Mouse (Mus musculus) thymus, postnatal 25 days (tissue): ENCODE data around the gene Rabggta.

Source experiments
- DNase-seq: peaks from one replicate; pipeline ENCODE4 v3.0.0; 2022

Rabggta gene

DNA sequence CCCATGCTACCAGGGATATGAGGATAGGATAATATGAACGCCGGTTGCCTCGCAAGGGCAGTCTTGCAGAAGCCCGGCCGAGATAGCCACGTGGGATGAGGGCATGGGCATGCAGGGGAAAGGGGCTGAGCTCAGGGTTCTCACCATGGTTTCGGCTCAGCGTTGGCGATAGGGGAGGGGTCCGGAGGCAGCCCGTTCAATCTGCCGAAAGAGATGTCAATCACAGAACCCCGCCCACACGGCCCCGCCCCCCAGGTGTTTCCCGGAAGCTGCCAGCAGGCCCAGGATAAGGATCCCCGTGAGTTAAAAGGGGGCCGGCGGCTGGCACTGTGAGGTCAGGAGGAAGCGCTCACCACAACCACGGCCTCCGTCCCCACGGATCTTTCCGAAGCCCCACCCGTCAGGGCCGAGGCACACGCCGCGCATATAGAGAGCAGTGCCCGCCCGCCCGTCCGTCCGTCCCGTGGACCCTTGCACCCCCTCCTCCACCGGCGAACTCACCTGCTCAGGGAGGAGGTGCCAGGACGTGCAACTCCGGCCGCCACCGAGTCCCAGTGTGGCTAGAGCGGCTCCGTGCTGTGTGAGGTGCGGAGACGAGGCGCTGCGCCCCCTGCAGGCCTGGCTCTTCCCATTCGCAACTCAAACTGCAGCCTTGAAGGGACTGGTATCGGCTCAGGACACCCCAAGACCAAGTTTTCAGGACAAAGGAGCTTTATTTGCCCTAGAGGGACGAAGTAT is at the start of gene Rabggta:
TSS of gene Rabggta (minus strand) at position 564 of the 738 bp plus-strand sequence.
- peak; percentile 95 for DNase-seq

GRCm38 (mm10) chr14:55769087-55769703 is 47.1 kb upstream of the Rabggta start:
- DNase-seq: no peak

- no peak for DNase-seq
Observed at GRCm38 (mm10) chr14:55768555-55768954, 46.5 kb upstream of the Rabggta start.

- no peak for DNase-seq
Observed at GRCm38 (mm10) chr14:55767519-55768414, 45.7 kb upstream of the Rabggta start.

- no peak for DNase-seq
Observed at GRCm38 (mm10) chr14:55765696-55766095, 43.6 kb upstream of the Rabggta start, which contains the start of gene Ltb4r1. TSS of gene Ltb4r1 (plus strand) at chr14:55765962.

DNA sequence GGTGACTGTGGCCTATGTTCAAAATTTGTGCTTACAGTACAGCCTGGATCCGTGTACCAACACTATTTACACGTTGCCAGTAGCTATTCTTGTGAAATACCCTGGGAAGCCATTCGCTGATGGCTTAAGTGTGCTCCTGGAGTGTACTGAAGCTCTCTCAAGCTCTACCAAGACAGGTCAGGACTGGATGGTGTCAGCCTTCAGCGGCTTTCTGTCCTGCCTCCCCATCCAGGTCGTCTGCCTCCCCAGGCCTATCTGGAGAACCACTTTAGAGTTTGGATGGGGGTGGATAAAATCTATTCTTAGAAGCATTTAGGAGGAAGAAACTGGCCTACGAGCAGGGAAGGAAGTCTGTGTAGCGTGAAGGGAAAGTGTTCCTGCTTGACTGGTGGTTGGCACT is 41.1 kb upstream of the Rabggta start:
- DNase-seq: no peak

- peak; percentile 26 for DNase-seq
Observed at GRCm38 (mm10) chr14:55762001-55762821, 40.1 kb upstream of the Rabggta start.

GRCm38 (mm10) chr14:55761163-55761562 is 39.1 kb upstream of the Rabggta start, which contains the start of gene Ltb4r2:
TSS of gene Ltb4r2 (plus strand) at chr14:55761428.
- no peak for DNase-seq

GRCm38 (mm10) chr14:55760156-55760555 is 38.1 kb upstream of the Rabggta start:
- DNase-seq: peak; percentile 86

- DNase-seq: no peak
Observed at GRCm38 (mm10) chr14:55758363-55758784, 36.3 kb upstream of the Rabggta start, which contains the start of gene Cideb. TSS of gene Cideb (minus strand) at chr14:55758458.

DNA sequence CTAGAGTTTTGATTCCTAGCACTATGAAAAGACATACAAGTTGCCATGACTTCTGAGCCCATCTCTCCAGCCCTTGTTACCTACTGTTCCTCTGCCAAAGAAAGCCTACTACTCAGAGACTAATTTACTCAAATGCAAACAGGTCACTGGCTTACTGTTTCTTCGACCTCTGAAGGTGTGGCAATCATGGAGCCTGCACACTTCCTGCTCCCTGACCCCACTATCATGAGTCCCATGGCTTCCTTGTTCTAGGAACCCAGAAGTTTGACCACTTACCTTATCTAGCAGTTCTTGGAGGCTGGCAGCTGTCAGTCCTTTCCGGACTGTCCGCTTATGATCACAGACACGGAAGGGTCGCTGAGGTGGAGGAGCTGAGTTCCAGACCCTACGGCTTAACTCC is 35.5 kb upstream of the Rabggta start:
- DNase-seq: no peak

- no peak for DNase-seq
Observed at GRCm38 (mm10) chr14:55747051-55747847, 25.2 kb upstream of the Rabggta start.

- DNase-seq: no peak
Observed at GRCm38 (mm10) chr14:55745861-55746237, 23.8 kb upstream of the Rabggta start.

- peak; percentile 87 for DNase-seq
Observed at GRCm38 (mm10) chr14:55745180-55745860, 23.3 kb upstream of the Rabggta start, which contains the start of the genes Dhrs1 and Nop9. TSS of gene Dhrs1 (minus strand) at chr14:55745690. TSS of gene Nop9 (plus strand) at chr14:55745693.

DNA sequence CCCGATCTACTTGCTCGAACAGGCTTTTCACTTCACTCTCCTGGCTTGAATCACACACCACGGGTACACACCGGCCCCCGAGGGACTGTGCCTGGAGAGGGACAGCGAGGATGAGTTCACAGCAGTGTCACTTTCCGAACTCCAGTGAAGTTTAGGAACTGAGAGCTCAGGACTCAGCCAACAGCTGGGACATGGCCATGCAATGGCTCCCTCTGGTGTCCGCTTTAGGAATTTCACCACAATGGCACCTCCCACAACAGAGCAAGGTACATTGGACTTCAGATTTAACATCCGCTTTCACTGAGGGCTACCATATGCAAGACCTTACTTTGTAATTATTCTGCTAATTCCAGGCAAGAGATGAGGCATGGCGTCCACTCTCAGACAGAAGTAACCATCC is 21.6 kb upstream of the Rabggta start:
- DNase-seq: peak; percentile 90

DNA sequence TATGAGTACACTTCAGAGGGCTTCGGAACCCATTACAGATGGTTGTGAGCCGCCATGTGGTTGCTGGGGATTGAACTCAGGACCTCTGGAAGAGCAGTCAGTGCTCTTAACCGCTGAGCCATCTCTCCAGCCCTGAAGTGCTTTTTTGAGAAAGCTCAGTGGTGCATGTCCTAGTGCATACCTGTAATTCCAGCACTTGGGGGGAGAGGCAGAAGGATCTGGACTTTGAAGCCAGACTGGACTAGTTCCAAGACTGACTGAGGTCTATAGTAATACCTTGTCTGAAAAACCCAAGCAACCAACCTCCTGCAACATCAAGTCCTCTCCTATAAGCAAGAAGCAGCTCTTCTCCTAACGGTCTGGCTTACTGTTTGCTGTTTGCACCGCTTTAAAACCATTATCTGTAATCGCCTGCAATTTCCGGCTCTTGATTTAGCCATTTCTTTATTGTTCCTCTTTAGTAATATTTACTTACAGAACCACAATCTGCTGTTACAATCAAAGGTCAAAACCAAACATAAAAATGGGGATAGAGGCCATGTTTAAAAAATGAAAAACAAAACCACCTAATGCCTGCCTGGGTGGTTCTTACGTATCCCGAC is 15.1 kb upstream of the Rabggta start:
- DNase-seq: no peak

- no peak for DNase-seq
Observed at GRCm38 (mm10) chr14:55735758-55736157, 13.7 kb upstream of the Rabggta start.

DNA sequence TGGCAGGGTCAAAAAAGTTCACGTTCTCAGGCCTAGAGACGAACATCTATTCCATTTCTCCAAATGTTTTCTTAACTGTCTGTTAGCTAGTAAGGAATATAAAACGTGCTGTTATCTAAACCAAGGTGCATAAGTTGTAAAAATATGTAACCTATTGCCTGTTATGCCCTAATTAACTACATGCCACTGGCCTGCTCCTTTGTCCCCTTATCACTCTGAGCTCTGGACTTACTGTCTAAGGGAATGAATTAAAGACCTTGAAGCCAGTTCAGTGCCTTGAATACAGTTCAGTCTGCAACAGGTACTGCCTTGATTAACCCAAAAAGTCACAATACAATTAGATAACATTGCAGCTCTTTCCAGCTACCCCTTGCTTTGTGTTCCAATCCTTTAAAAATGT is 13.3 kb upstream of the Rabggta start:
- DNase-seq: no peak

- no peak for DNase-seq
Observed at GRCm38 (mm10) chr14:55734869-55735268, 12.8 kb upstream of the Rabggta start.

- no peak for DNase-seq
Observed at GRCm38 (mm10) chr14:55733889-55734288, 11.8 kb upstream of the Rabggta start.
